Mouse (Mus musculus): Measurements from ENCODE around the gene Chmp1a.

GRCm38 (mm10) chr8:123247748-123248147 is 35.2 kb upstream of the Chmp1a start:
- TF ChIP-seq CTCF (IDR thresholded peaks at IDR 0.05; ENCODE audit: low read depth, low read length) (no peak), POLR2AphosphoS5 (IDR thresholded peaks at IDR 0.05; ENCODE audit: insufficient replicate concordance, low read depth, low read length) (no peak)

Data from G1E (cell line).